Mouse (Mus musculus): ENCODE data around the gene Mrpl36. TPM values are rescaled to one million over a fixed set of nuclear protein-coding genes. Genes with fewer than 3 reads are reported as not detected.

Gene Mrpl36
- polyA plus RNA-seq, 1 experiment: 89.9 TPM

DNA sequence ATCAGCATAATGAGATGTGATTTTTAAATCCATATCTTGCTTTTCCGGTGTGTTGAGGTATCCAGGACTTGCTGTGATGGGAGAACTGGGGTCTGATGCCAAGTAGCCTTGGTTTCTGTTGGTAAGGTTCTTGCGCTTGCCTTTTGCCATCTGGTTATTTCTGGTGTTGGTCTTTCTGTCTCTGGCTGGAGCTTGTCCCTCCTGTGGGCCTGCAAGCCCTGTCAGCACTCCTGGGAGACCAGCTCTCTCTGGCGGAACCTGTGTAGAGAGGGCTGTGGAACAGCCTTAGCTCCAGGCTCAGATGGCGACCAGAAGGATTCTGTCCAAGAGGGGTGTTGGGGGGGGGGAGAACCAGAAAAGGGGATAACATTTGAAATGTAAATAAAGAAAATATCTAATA is 18.4 kb downstream of the Mrpl36 start:
- H3K27me3 ChIP-seq (ENCODE audit: control insufficient read depth, insufficient read depth, low read length): no peaks in the 10 kb centered on the region
- H3K4me3 ChIP-seq (ENCODE audit: low read depth, low read length): no peak overlapping the region
- H3K36me3 ChIP-seq (ENCODE audit: control insufficient read depth, insufficient read depth, low read length): no peaks in the 10 kb centered on the region
- TF ChIP-seq POLR2A (IDR thresholded peaks at IDR 0.05; ENCODE audit: low read depth, low read length) (no peak), CTCF (IDR thresholded peaks at IDR 0.05; ENCODE audit: extremely low read depth, insufficient read length, insufficient replicate concordance, low read depth, low read length) (no peak)
- H3K4me1 ChIP-seq (ENCODE audit: control insufficient read depth, insufficient read depth, insufficient read length, low read length): peaks cover 11% of the 10 kb centered on the region; the same call in 1 of the 2 replicates
- H3K27ac ChIP-seq (ENCODE audit: insufficient read depth, low read depth, low read length): no peak overlapping the region
- 88% methylated on average over 4 of the region's 4 CpGs for WGBS

DNA sequence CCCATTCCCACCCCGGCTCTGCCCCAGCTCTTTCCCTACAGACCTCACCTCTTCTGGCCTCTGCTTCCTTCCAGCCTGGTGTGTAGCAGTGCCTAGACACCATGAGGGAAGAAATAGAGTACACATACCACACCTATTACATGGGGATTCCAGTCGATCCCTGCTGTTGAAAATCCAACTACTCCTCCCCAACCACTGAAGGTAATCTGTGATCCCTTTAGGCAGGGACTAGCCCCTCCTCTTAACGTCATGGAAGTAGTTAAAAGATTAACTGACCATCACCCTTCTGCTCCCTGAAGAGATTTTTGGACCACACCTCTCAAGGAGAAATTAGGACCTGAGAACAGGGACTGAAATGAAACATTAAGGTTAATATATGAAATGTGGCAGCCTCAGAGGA is 18.9 kb downstream of the Mrpl36 start:
- H3K4me1 ChIP-seq (ENCODE audit: control insufficient read depth, insufficient read depth, insufficient read length, low read length): peaks cover 11% of the 10 kb centered on the region; the same call in 1 of the 2 replicates
- no peak overlapping the region for H3K4me3 ChIP-seq (ENCODE audit: low read depth, low read length)
- H3K36me3 ChIP-seq (ENCODE audit: control insufficient read depth, insufficient read depth, low read length): no peaks in the 10 kb centered on the region
- no peak overlapping the region for H3K27ac ChIP-seq (ENCODE audit: insufficient read depth, low read depth, low read length)
- WGBS: 52% methylated on average over 3 of the region's 3 CpGs
- H3K27me3 ChIP-seq (ENCODE audit: control insufficient read depth, insufficient read depth, low read length): no peaks in the 10 kb centered on the region
- TF ChIP-seq POLR2A (IDR thresholded peaks at IDR 0.05; ENCODE audit: low read depth, low read length) (no peak), CTCF (IDR thresholded peaks at IDR 0.05; ENCODE audit: extremely low read depth, insufficient read length, insufficient replicate concordance, low read depth, low read length) (no peak)

DNA sequence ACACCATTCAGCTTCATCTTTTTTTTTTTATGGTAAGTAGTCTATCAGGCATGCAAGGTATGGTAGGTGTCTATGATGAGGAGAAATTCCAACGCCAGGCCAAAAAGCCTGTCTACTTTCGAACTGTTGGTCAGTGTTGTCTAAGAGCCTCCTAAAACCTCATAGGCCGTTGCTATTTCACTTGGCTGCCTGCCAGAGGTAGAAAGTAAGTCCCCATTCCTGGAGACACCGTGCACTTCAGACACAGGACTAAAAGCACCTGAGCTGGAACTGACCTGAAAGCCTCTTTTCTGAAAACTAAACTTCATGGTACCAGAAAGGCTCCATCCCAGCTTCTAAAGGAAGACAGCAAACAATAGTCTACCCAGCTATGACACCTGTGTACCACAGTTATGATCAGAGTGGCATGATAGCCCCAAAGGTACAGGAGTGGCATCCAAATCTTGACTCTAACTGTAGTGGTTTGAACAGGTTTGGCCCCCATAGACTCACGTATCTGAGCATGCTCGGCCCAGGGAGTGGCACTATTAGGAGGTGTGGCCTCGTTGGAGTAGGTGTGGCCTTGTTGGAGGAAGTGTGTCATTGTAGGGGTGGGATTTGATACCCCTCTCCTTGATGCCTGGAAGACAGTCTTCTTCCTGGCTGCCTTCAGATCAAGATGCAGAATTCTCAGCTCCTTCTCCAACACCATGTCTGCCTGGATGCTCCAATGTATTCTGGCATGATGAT is 19.8 kb downstream of the Mrpl36 start:
- TF ChIP-seq CTCF (IDR thresholded peaks at IDR 0.05; ENCODE audit: extremely low read depth, insufficient read length, insufficient replicate concordance, low read depth, low read length) (no peak), POLR2A (IDR thresholded peaks at IDR 0.05; ENCODE audit: low read depth, low read length) (no peak)
- peaks cover 11% of the 10 kb centered on the region; the same call in 1 of the 2 replicates for H3K4me1 ChIP-seq (ENCODE audit: control insufficient read depth, insufficient read depth, insufficient read length, low read length)
- no peak overlapping the region for H3K4me3 ChIP-seq (ENCODE audit: low read depth, low read length)
- H3K36me3 ChIP-seq (ENCODE audit: control insufficient read depth, insufficient read depth, low read length): no peaks in the 10 kb centered on the region
- no peaks in the 10 kb centered on the region for H3K27me3 ChIP-seq (ENCODE audit: control insufficient read depth, insufficient read depth, low read length)
- 64% methylated on average over 7 of the region's 7 CpGs for WGBS
- no peak overlapping the region for H3K27ac ChIP-seq (ENCODE audit: insufficient read depth, low read depth, low read length)

DNA sequence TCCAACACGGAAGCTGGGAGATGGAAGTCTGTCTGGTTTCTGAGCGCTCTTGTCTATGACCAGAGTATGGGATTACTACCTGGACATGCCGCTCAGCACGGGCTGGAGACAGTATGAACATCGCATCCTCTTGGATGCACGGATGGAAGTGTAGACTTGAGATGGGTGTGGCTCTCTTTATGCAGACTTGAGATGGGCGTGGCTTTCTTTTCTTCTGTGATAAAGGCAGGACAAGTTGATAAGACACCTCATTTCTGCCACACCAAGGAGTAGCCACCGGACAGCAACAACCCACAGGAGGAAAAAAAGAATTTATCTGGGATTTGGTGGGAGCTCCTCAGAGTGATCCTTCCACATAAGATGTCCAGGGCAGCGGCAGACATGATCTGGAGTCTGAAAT is 22.4 kb downstream of the Mrpl36 start:
- H3K4me3 ChIP-seq (ENCODE audit: low read depth, low read length): no peak overlapping the region
- peaks cover 11% of the 10 kb centered on the region; the same call in 1 of the 2 replicates for H3K4me1 ChIP-seq (ENCODE audit: control insufficient read depth, insufficient read depth, insufficient read length, low read length)
- no peaks in the 10 kb centered on the region for H3K27me3 ChIP-seq (ENCODE audit: control insufficient read depth, insufficient read depth, low read length)
- no peak overlapping the region for H3K27ac ChIP-seq (ENCODE audit: insufficient read depth, low read depth, low read length)
- H3K36me3 ChIP-seq (ENCODE audit: control insufficient read depth, insufficient read depth, low read length): no peaks in the 10 kb centered on the region
- 50% methylated on average over 9 of the region's 9 CpGs for WGBS
- no peak for TF ChIP-seq CTCF (IDR thresholded peaks at IDR 0.05; ENCODE audit: extremely low read depth, insufficient read length, insufficient replicate concordance, low read depth, low read length)
- TF ChIP-seq POLR2A (IDR thresholded peaks at IDR 0.05; ENCODE audit: low read depth, low read length): no peak

DNA sequence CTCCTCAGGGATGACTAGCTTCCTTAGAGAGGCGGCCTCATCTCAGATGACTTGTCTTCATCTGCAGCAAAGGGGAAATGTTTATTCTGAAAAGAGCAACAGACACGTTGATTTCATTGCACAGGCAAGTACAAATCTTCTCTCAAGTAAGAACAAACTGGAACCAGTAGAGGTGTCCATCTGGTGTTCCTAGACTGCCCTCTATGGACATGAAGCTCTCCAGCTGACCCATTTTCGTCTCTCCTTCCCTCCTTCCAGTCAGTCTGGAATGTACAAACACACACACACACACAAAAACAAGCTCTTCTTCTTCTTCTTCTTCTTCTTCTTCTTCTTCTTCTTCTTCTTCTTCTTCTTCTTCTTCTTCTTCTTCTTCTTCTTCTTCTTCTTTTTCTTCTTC is 23.6 kb downstream of the Mrpl36 start:
- Histone ChIP-seq H3K4me3 (ENCODE audit: low read depth, low read length) (no peak overlapping the region), H3K4me1 (ENCODE audit: control insufficient read depth, insufficient read depth, insufficient read length, low read length) (peaks cover 11% of the 10 kb centered on the region; the same call in 1 of the 2 replicates), H3K36me3 (ENCODE audit: control insufficient read depth, insufficient read depth, low read length) (no peaks in the 10 kb centered on the region), H3K27me3 (ENCODE audit: control insufficient read depth, insufficient read depth, low read length) (no peaks in the 10 kb centered on the region), H3K27ac (ENCODE audit: insufficient read depth, low read depth, low read length) (no peak overlapping the region)
- WGBS: 61% methylated on average over 3 of the region's 3 CpGs
- TF ChIP-seq POLR2A (IDR thresholded peaks at IDR 0.05; ENCODE audit: low read depth, low read length) (no peak), CTCF (IDR thresholded peaks at IDR 0.05; ENCODE audit: extremely low read depth, insufficient read length, insufficient replicate concordance, low read depth, low read length) (no peak)

DNA sequence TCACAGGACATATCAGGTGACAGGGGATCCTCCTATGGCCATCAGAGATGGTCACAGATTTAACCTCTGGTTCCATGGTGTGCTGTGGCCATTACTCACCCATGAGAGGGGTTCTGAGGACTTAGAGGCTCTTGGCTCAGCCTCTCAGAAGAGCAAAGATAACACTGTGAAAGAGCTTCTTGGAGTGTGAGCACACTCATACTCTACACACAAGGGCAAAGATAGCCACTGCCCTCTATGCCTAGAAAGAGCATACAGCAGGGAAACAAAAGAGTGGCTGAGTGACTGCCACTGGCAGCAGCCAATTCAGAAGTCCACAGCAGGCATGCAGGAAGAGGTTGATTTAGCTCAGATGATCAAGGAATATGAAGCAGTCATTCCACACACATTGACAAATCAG is 24.2 kb downstream of the Mrpl36 start:
- no peaks in the 10 kb centered on the region for H3K27me3 ChIP-seq (ENCODE audit: control insufficient read depth, insufficient read depth, low read length)
- peaks cover 11% of the 10 kb centered on the region; the same call in 1 of the 2 replicates for H3K4me1 ChIP-seq (ENCODE audit: control insufficient read depth, insufficient read depth, insufficient read length, low read length)
- TF ChIP-seq CTCF (IDR thresholded peaks at IDR 0.05; ENCODE audit: extremely low read depth, insufficient read length, insufficient replicate concordance, low read depth, low read length) (no peak), POLR2A (IDR thresholded peaks at IDR 0.05; ENCODE audit: low read depth, low read length) (no peak)
- no peak overlapping the region for H3K4me3 ChIP-seq (ENCODE audit: low read depth, low read length)
- H3K27ac ChIP-seq (ENCODE audit: insufficient read depth, low read depth, low read length): no peak overlapping the region
- H3K36me3 ChIP-seq (ENCODE audit: control insufficient read depth, insufficient read depth, low read length): no peaks in the 10 kb centered on the region

DNA sequence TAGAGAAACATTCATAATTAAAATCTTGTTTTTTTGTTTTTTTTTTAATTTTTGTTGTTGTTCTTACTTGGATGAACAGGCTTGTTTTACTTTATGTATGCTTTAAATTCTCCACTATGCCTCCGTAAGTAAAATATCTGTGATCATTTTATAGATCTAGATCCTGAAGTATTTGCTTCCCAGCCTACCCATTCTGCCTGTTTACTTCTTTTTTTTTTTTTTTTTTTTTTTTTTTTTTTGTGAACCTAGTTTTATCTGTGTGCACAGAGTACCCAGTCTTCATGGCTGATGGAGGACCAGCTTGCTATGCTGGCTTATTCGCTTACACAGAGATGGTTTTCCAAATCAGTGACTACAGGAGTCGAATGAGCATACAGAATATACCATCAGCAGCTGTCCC is 28.8 kb downstream of the Mrpl36 start:
- no peak overlapping the region for H3K4me3 ChIP-seq (ENCODE audit: low read depth, low read length)
- no peak for TF ChIP-seq POLR2A (IDR thresholded peaks at IDR 0.05; ENCODE audit: low read depth, low read length)
- TF ChIP-seq CTCF (IDR thresholded peaks at IDR 0.05; ENCODE audit: extremely low read depth, insufficient read length, insufficient replicate concordance, low read depth, low read length): no peak
- WGBS: 92% methylated on average over 3 of the region's 3 CpGs
- H3K36me3 ChIP-seq (ENCODE audit: control insufficient read depth, insufficient read depth, low read length): no peaks in the 10 kb centered on the region
- H3K27me3 ChIP-seq (ENCODE audit: control insufficient read depth, insufficient read depth, low read length): no peaks in the 10 kb centered on the region
- H3K4me1 ChIP-seq (ENCODE audit: control insufficient read depth, insufficient read depth, insufficient read length, low read length): no peaks in the 10 kb centered on the region
- no peak overlapping the region for H3K27ac ChIP-seq (ENCODE audit: insufficient read depth, low read depth, low read length)
